Mouse (Mus musculus): Measurements from ENCODE around the gene Krtap26-1. TPM values are rescaled to one million over a fixed set of nuclear protein-coding genes. Genes with fewer than 3 reads are reported as not detected.
A peak's percentile ranks its signal among the peaks of the same experiment; 100 is the strongest.

The Krtap26-1 gene
- polyA plus RNA-seq (2014; fragmentation: Nextera tagmentation; extraction: Ambion mirVana): not detected in 2 replicates

DNA sequence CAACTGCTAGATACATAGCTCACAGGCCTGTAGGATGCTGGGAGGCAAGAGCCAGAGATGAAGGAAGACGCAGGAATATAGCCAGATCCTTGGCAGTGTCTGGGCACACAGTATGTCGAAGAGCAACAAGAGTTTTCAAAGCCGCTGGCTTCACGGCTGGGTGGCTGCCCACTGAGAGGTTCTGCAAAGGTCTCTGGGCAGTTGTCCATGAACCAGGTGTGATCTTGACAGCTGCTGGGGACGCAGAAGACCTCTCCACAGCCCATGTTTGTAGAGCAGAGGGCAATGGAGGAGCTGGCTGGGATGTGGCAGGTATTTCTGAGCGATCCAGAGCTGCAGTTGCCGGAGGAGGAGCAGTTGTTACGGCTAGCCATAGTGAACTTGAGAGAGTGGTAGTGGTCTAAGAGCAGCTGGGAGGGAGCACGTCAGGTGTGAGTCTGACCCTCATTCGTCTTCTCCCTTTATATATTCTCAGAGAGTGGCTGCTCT, at the start of gene Krtap26-1:
Gene Krtap26-1 (minus strand): TSS at position 439 of the 489 bp plus-strand sequence.
- H3K4me2 ChIP-seq (replicated peaks): no peak within 1 kb of the TSS
- WGBS: 86% methylated on average over 10 of the region's 10 CpGs
- no peak within 1 kb of the TSS for H3K4me3 ChIP-seq (replicated peaks; ENCODE audit: low read length)
- no peaks in the 10 kb centered on the region for H3K4me1 ChIP-seq (replicated peaks; ENCODE audit: control insufficient read depth, insufficient read depth, low read length)
- H3K27ac ChIP-seq: no peak within 1 kb of the TSS
- no peaks in the 10 kb centered on the region for H3K36me3 ChIP-seq (replicated peaks; ENCODE audit: control insufficient read depth, insufficient read depth)
- DNase-seq (ENCODE audit: low spot score): no peak
- no peaks in the 10 kb centered on the region for H3K9me3 ChIP-seq (ENCODE audit: control insufficient read depth, low read length)
- ATAC-seq (ENCODE audit: low FRiP score): no peak
- H3K27me3 ChIP-seq (ENCODE audit: control insufficient read depth, insufficient read depth, low read length): no peaks in the 10 kb centered on the region
- H3K9ac ChIP-seq: no peak within 1 kb of the TSS

DNA sequence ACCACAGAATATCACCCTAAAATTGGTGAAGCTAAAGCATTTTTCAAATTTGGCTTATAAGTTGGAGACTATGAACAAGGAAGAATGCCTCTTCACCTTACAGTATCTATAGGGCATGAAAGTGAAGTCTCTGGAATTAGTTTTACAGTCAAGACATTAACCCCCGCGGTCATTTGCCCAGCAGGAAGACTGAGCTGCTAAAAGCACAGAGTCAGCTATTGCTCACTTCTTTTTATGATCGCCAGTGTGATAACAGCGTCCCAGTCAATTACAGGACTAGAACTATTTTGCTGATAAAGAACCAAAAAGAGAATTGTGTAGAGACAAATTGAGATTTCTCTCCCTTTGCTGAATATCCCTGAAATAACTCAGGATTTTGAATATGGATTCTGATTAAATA, 48.7 kb upstream of the Krtap26-1 start:
- 80% methylated on average over 4 of the region's 4 CpGs for WGBS
- Histone ChIP-seq H3K9ac (no peak overlapping the region), H3K27ac (no peak overlapping the region), H3K27me3 (ENCODE audit: control insufficient read depth, insufficient read depth, low read length) (no peaks in the 10 kb centered on the region), H3K4me3 (replicated peaks; ENCODE audit: low read length) (no peak overlapping the region), H3K4me1 (replicated peaks; ENCODE audit: control insufficient read depth, insufficient read depth, low read length) (no peaks in the 10 kb centered on the region), H3K9me3 (ENCODE audit: control insufficient read depth, low read length) (no peaks in the 10 kb centered on the region), H3K4me2 (replicated peaks) (no peak overlapping the region), H3K36me3 (replicated peaks; ENCODE audit: control insufficient read depth, insufficient read depth) (no peaks in the 10 kb centered on the region)
- DNase-seq (ENCODE audit: low spot score): no peak
- no peak for ATAC-seq (ENCODE audit: low FRiP score)

DNA sequence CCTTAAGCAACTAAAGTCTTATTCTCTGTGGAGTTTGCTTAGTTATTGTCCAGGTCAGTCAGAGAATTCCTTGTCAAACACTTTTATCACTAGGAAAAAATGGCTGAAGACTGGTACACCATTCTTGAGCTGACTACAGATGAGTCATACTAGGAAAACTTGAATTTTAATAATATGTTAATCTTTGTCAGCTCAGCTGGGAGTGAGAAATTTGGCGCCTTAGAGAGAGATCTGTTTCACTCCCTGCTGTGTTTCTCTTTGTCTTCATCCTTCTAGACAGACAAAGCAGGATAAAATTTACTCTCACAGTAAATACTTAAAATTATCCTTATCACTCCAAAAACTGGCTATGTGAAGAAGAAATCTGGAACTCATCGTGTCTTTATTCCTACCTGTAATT, 33.7 kb upstream of the Krtap26-1 start:
- peak; percentile 8; the same call in 1 of the 2 replicates for ATAC-seq (ENCODE audit: low FRiP score)
- Histone ChIP-seq H3K4me2 (replicated peaks) (no peak overlapping the region), H3K4me1 (replicated peaks; ENCODE audit: control insufficient read depth, insufficient read depth, low read length) (no peaks in the 10 kb centered on the region), H3K9me3 (ENCODE audit: control insufficient read depth, low read length) (no peaks in the 10 kb centered on the region), H3K36me3 (replicated peaks; ENCODE audit: control insufficient read depth, insufficient read depth) (no peaks in the 10 kb centered on the region), H3K27ac (no peak overlapping the region), H3K4me3 (replicated peaks; ENCODE audit: low read length) (no peak overlapping the region), H3K9ac (no peak overlapping the region), H3K27me3 (ENCODE audit: control insufficient read depth, insufficient read depth, low read length) (no peaks in the 10 kb centered on the region)
- 36% methylated on average over 2 of the region's 2 CpGs for WGBS
- DNase-seq (ENCODE audit: low spot score): no peak

DNA sequence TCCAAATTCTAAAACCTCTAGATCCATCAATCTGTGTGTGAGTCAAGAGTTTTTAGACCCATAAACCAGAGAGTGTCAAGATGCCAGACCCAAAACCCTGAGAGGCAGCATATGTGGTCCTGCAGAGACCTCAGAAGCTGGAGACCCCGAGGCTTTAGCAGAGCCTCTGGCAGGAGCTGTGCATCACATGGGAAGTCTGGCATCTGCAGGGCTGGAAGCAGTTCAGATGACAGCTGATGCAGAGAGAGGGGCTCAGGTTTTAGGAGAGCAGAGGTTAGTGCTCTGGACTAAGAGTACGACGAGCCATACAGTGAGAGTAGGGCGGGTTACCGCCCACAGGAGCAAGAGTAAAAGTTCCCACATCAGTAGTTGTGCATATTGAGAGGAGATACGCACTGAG, 31.5 kb upstream of the Krtap26-1 start:
- ATAC-seq (ENCODE audit: low FRiP score) (no peak), DNase-seq (ENCODE audit: low spot score) (no peak)
- H3K27me3 ChIP-seq (ENCODE audit: control insufficient read depth, insufficient read depth, low read length): no peaks in the 10 kb centered on the region
- H3K36me3 ChIP-seq (replicated peaks; ENCODE audit: control insufficient read depth, insufficient read depth): no peaks in the 10 kb centered on the region
- no peak overlapping the region for H3K9ac ChIP-seq
- no peaks in the 10 kb centered on the region for H3K4me1 ChIP-seq (replicated peaks; ENCODE audit: control insufficient read depth, insufficient read depth, low read length)
- H3K4me2 ChIP-seq (replicated peaks): no peak overlapping the region
- no peak overlapping the region for H3K4me3 ChIP-seq (replicated peaks; ENCODE audit: low read length)
- H3K9me3 ChIP-seq (ENCODE audit: control insufficient read depth, low read length): no peaks in the 10 kb centered on the region
- WGBS: 89% methylated on average over 6 of the region's 6 CpGs
- H3K27ac ChIP-seq: no peak overlapping the region

DNA sequence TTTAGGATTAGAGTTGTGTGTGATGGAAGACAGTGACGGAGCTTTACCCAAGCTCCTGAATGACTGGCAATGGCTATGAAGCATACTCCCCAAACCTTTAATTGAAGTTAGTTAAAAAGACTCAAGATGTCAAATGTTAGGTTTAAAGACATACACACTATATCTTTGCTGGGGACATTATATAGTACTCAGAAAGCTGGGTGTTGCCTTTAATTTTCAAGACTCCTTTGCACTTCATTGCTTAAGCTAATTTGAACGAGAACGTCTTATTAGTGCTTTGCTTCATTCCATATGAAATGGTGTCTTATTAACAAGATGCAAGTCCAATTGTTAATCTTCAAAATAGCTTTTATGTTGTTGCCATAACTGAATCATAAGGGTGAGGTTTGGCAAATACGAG, 24.0 kb upstream of the Krtap26-1 start, which contains the start of gene Krtap27-1:
Gene Krtap27-1 (minus strand): TSS at position 101 of the 400 bp plus-strand sequence.
- WGBS: 94% methylated on average over 4 of the region's 4 CpGs
- H3K9ac ChIP-seq: no peak within 1 kb of the TSS
- H3K4me3 ChIP-seq (replicated peaks; ENCODE audit: low read length): no peak within 1 kb of the TSS
- H3K4me2 ChIP-seq (replicated peaks): no peak within 1 kb of the TSS
- no peaks in the 10 kb centered on the region for H3K9me3 ChIP-seq (ENCODE audit: control insufficient read depth, low read length)
- H3K27me3 ChIP-seq (ENCODE audit: control insufficient read depth, insufficient read depth, low read length): no peaks in the 10 kb centered on the region
- H3K36me3 ChIP-seq (replicated peaks; ENCODE audit: control insufficient read depth, insufficient read depth): no peaks in the 10 kb centered on the region
- H3K4me1 ChIP-seq (replicated peaks; ENCODE audit: control insufficient read depth, insufficient read depth, low read length): no peaks in the 10 kb centered on the region
- no peak for DNase-seq (ENCODE audit: low spot score)
- H3K27ac ChIP-seq: no peak within 1 kb of the TSS
- no peak for ATAC-seq (ENCODE audit: low FRiP score)

DNA sequence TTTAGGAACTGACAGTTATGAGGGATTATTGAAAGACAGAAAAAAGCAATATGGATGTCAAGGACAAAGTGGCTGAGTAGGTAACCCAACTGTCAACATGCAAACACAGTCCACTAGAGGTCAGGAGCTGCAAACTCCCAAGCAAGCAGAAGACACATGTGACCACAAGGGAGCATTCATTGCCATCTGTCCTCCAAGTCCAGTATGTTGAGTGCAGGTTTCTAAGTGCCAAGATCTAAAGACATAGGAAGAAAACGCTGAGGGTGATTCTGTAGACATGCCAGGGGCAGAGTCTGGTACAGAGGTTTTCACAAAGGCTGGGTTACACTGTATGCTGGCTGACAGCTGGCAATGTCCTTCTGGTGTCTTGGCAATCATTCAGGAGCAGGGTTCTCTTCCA, 9.8 kb upstream of the Krtap26-1 start:
- peak; percentile 38 for DNase-seq (ENCODE audit: low spot score)
- no peaks in the 10 kb centered on the region for H3K36me3 ChIP-seq (replicated peaks; ENCODE audit: control insufficient read depth, insufficient read depth)
- H3K4me3 ChIP-seq (replicated peaks; ENCODE audit: low read length): no peak overlapping the region

DNA sequence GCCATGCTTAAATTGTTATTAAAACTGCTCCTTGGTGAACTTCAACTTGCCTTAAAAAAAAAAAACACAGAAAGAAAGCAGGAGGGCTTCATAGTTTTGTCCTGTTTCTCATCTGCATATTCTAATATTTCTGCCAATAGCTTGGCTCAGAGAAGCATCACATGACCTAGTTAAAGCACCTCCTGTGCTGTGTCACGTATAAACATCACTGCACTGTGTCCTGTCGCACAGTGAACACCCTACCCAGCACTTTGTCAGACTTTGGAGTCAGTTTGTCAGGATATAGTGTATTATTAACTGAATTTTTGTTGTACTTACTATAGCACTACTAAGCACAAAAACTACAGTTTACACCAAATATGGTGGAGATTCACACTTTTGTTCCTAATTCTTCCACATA, 4.4 kb upstream of the Krtap26-1 start:
- no peak overlapping the region for H3K9ac ChIP-seq
- H3K36me3 ChIP-seq (replicated peaks; ENCODE audit: control insufficient read depth, insufficient read depth): no peaks in the 10 kb centered on the region
- WGBS: 71% methylated on average over 2 of the region's 2 CpGs
- H3K9me3 ChIP-seq (ENCODE audit: control insufficient read depth, low read length): no peaks in the 10 kb centered on the region
- no peak overlapping the region for H3K4me3 ChIP-seq (replicated peaks; ENCODE audit: low read length)
- ATAC-seq (ENCODE audit: low FRiP score) (no peak), DNase-seq (ENCODE audit: low spot score) (no peak)
- H3K4me1 ChIP-seq (replicated peaks; ENCODE audit: control insufficient read depth, insufficient read depth, low read length): no peaks in the 10 kb centered on the region
- no peaks in the 10 kb centered on the region for H3K27me3 ChIP-seq (ENCODE audit: control insufficient read depth, insufficient read depth, low read length)
- H3K4me2 ChIP-seq (replicated peaks): no peak overlapping the region
- H3K27ac ChIP-seq: no peak overlapping the region

More for the DNA sequence above, 9.8 kb upstream of the Krtap26-1 start:
- Histone ChIP-seq H3K27ac (no peak overlapping the region), H3K4me1 (replicated peaks; ENCODE audit: control insufficient read depth, insufficient read depth, low read length) (no peaks in the 10 kb centered on the region), H3K4me2 (replicated peaks) (no peak overlapping the region), H3K9ac (no peak overlapping the region), H3K9me3 (ENCODE audit: control insufficient read depth, low read length) (no peaks in the 10 kb centered on the region), H3K27me3 (ENCODE audit: control insufficient read depth, insufficient read depth, low read length) (no peaks in the 10 kb centered on the region)
- WGBS: 60% methylated on average over 1 of the region's 1 CpGs
- peak; percentile 71 for ATAC-seq (ENCODE audit: low FRiP score)

DNA sequence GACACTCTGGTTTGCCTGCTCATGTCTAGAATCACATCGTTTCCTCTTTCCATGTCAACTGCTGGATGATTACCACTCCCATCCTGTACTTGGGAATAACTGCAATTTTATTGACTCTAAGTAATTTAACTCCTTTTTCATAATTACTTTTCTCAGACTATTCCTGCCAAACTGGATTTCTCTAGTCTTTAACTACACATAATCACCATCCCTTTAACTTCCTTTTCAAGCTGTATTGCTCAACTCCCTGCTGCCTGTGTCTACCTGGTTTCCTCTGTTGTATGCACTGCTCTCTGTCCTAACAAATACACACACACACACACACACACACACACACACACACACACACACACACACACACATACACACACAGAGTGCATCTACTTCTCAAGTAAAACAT, 3.5 kb upstream of the Krtap26-1 start:
- H3K36me3 ChIP-seq (replicated peaks; ENCODE audit: control insufficient read depth, insufficient read depth): no peaks in the 10 kb centered on the region
- H3K4me1 ChIP-seq (replicated peaks; ENCODE audit: control insufficient read depth, insufficient read depth, low read length): no peaks in the 10 kb centered on the region
- H3K9me3 ChIP-seq (ENCODE audit: control insufficient read depth, low read length): no peaks in the 10 kb centered on the region
- ATAC-seq (ENCODE audit: low FRiP score) (no peak), DNase-seq (ENCODE audit: low spot score) (no peak)
- H3K4me3 ChIP-seq (replicated peaks; ENCODE audit: low read length): no peak overlapping the region
- 88% methylated on average over 1 of the region's 1 CpGs for WGBS
- H3K27me3 ChIP-seq (ENCODE audit: control insufficient read depth, insufficient read depth, low read length): no peaks in the 10 kb centered on the region
- no peak overlapping the region for H3K9ac ChIP-seq
- no peak overlapping the region for H3K27ac ChIP-seq
- H3K4me2 ChIP-seq (replicated peaks): no peak overlapping the region

DNA sequence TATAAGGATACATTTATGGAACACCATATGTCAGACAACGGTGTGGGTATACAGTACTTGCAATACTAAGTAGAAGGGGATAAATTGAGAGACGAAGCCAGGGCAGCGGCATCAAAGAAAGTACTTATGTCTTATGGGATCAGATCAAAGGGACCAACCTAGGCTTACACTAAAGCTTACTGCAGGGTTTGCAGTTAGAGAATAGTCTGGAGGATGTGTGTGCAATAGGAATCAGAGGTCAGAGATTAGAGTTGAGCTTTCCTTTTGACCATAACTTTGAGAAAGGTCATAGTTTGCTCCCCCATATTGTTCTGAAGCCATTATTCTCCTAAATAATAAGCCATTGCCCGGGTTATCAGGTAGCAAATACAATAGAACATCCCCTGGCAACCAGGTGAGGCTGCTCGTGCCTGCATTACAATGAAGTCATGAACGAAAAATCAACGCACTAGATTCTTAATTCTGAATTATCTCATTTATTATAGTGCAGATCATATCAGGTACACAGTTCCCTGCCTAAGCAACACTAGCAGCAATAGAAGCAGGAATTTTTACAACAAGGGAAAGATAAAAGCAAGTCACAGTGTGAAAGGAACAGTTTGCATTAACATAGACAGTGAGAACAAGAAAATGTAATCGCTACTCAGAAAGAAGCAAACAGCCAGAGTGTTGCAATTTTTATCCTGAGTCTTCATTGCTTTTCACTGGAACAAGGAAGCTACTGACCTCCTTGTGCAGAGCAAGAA, 1.1 kb downstream of the Krtap26-1 start:
- Histone ChIP-seq H3K36me3 (replicated peaks; ENCODE audit: control insufficient read depth, insufficient read depth) (no peaks in the 10 kb centered on the region), H3K27ac (no peak overlapping the region), H3K9ac (no peak overlapping the region), H3K27me3 (ENCODE audit: control insufficient read depth, insufficient read depth, low read length) (no peaks in the 10 kb centered on the region), H3K4me1 (replicated peaks; ENCODE audit: control insufficient read depth, insufficient read depth, low read length) (no peaks in the 10 kb centered on the region), H3K4me3 (replicated peaks; ENCODE audit: low read length) (no peak overlapping the region), H3K4me2 (replicated peaks) (no peak overlapping the region), H3K9me3 (ENCODE audit: control insufficient read depth, low read length) (no peaks in the 10 kb centered on the region)
- 84% methylated on average over 8 of the region's 8 CpGs for WGBS
- DNase-seq (ENCODE audit: low spot score) (no peak), ATAC-seq (ENCODE audit: low FRiP score) (no peak)
